Mouse (Mus musculus): ENCODE measurements at regions not wholly inside any gene's neighbourhood (a gene's known extent, or its start where the extent isn't known, plus 50 kb on each side); places are given as distances from the start of the nearest gene placed in this dataset.

GRCm38 (mm10) chr9:61297385-61297784 is 74.8 kb upstream of the Tle3 start:
- H3K9me3 ChIP-seq (ENCODE audit: control insufficient read depth) = no peaks in the 10 kb centered on the region
- H3K4me1 ChIP-seq (replicated peaks; ENCODE audit: control insufficient read depth, insufficient read depth, low read length) = 0 out of 2 replicates have a peak, but pooled peaks cover 3% of the 10 kb centered on the region
- H3K27ac ChIP-seq (ENCODE audit: low read depth, low read length) = no peak overlapping the region
- ATAC-seq = no peak
- no peak for TF ChIP-seq CTCF (IDR thresholded peaks at IDR 0.05; ENCODE audit: low read depth)
- H3K27me3 ChIP-seq (replicated peaks; ENCODE audit: control insufficient read depth, insufficient read depth, low read length) = no peaks in the 10 kb centered on the region
- H3K4me3 ChIP-seq (ENCODE audit: low read depth, low read length) = no peak overlapping the region
- 86% methylated on average over 4 of the region's 4 CpGs for WGBS
- no peak overlapping the region for H3K4me2 ChIP-seq (replicated peaks; ENCODE audit: low read depth)
- no peaks in the 10 kb centered on the region for H3K36me3 ChIP-seq (ENCODE audit: control insufficient read depth, insufficient read depth)
- no peak overlapping the region for H3K9ac ChIP-seq (ENCODE audit: low read depth, low read length)

DNA sequence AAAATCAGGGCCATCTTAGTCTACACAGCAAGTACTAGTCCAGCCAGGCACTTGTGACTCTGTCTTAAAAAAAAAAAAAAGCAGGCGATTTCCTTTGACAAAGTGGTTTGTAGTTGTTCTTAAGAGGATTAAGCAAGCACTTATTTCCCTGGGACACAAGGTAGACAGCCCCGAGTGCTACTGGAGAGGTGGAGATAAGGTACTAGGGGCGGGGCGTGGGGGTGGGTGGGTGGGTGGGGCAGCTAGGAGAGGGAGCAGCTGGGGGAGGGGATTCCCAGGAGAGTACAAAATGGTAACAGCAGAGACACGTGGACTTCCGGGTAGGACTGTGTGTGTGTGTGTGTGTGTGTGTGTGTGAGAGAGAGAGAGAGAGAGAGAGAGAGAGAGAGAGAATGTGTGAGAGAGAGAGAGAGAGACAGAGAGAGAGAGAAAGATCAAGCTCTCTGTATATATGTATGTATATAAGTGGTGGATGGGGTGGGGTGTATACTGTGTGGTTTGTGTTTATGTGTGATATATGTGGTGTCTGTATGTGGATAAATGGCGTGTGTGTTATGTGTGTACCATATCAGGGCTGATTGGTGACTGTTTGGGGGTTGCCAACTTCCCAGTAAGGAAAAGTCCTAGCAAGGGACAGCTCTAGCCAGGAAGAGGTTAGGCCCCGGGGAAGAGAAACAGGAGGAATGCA is 72.1 kb upstream of the Tle3 start:
- peak; percentile 10; the same call in 1 of the 2 replicates for ATAC-seq
- Histone ChIP-seq H3K27me3 (replicated peaks; ENCODE audit: control insufficient read depth, insufficient read depth, low read length) (no peaks in the 10 kb centered on the region), H3K27ac (ENCODE audit: low read depth, low read length) (no peak overlapping the region), H3K36me3 (ENCODE audit: control insufficient read depth, insufficient read depth) (no peaks in the 10 kb centered on the region), H3K9me3 (ENCODE audit: control insufficient read depth) (no peaks in the 10 kb centered on the region), H3K9ac (ENCODE audit: low read depth, low read length) (no peak overlapping the region), H3K4me3 (ENCODE audit: low read depth, low read length) (no peak overlapping the region), H3K4me2 (replicated peaks; ENCODE audit: low read depth) (no peak overlapping the region), H3K4me1 (replicated peaks; ENCODE audit: control insufficient read depth, insufficient read depth, low read length) (0 out of 2 replicates have a peak, but pooled peaks cover 3% of the 10 kb centered on the region)
- no peak for TF ChIP-seq CTCF (IDR thresholded peaks at IDR 0.05; ENCODE audit: low read depth)
- 43% methylated on average over 7 of the region's 8 CpGs for WGBS

DNA sequence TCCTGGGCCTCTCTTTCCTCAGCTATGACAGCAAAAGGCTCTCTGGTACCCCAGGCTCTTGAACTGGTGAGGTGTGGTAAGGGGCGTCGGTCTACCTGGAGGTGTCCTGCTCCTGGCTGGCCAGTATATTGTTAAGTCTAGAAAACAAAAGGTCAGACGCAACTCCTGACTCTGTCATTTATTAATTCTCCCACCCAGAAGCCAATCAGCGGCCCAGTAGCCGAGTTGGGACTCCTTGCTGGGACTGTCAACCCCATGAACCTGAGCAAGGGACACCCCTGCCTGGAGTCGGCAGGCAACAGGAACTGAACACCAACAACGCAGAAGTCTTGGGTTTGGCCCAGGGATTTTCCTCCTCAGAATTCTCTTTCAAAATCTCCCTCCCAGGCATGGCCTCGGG is 71.1 kb upstream of the Tle3 start:
- TF ChIP-seq CTCF (IDR thresholded peaks at IDR 0.05; ENCODE audit: low read depth) = no peak
- Histone ChIP-seq H3K4me2 (replicated peaks; ENCODE audit: low read depth) (no peak overlapping the region), H3K4me1 (replicated peaks; ENCODE audit: control insufficient read depth, insufficient read depth, low read length) (0 out of 2 replicates have a peak, but pooled peaks cover 3% of the 10 kb centered on the region), H3K36me3 (ENCODE audit: control insufficient read depth, insufficient read depth) (no peaks in the 10 kb centered on the region), H3K9ac (ENCODE audit: low read depth, low read length) (no peak overlapping the region), H3K27ac (ENCODE audit: low read depth, low read length) (no peak overlapping the region), H3K27me3 (replicated peaks; ENCODE audit: control insufficient read depth, insufficient read depth, low read length) (no peaks in the 10 kb centered on the region), H3K9me3 (ENCODE audit: control insufficient read depth) (no peaks in the 10 kb centered on the region), H3K4me3 (ENCODE audit: low read depth, low read length) (no peak overlapping the region)
- no peak for ATAC-seq
- 85% methylated on average over 8 of the region's 8 CpGs for WGBS

- TF ChIP-seq CTCF (IDR thresholded peaks at IDR 0.05; ENCODE audit: low read depth) = no peak
- 0 out of 2 replicates have a peak, but pooled peaks cover 7% of the 10 kb centered on the region for H3K4me1 ChIP-seq (replicated peaks; ENCODE audit: control insufficient read depth, insufficient read depth, low read length)
- H3K27me3 ChIP-seq (replicated peaks; ENCODE audit: control insufficient read depth, insufficient read depth, low read length) = no peaks in the 10 kb centered on the region
- no peak overlapping the region for H3K4me3 ChIP-seq (ENCODE audit: low read depth, low read length)
- no peaks in the 10 kb centered on the region for H3K36me3 ChIP-seq (ENCODE audit: control insufficient read depth, insufficient read depth)
- H3K9ac ChIP-seq (ENCODE audit: low read depth, low read length) = no peak overlapping the region
- no peak for ATAC-seq
- H3K4me2 ChIP-seq (replicated peaks; ENCODE audit: low read depth) = no peak overlapping the region
- no peaks in the 10 kb centered on the region for H3K9me3 ChIP-seq (ENCODE audit: control insufficient read depth)
- H3K27ac ChIP-seq (ENCODE audit: low read depth, low read length) = no peak overlapping the region
- WGBS = 13% methylated on average over 5 of the region's 5 CpGs
These were observed 69.4 kb upstream of the Tle3 start for GRCm38 (mm10) chr9:61302724-61303123.

DNA sequence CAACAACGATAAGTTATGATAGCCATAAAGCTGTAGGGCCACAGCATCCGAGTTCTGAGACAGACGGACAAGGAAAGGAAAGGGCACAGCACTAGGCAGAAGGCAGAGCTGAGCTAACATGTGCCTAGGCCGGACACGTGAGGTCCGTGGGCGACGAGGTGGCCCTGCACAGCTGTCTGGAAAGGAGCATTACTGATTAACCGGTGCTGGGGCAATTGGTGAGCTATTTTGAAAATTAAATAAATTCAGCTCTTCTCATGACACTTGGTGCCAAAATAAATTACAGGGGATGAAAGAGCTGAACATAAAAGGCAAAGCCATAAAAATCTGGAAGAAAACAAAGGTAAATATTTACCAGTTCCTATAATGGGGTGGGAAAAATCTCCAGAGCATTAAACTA is 65.9 kb upstream of the Tle3 start:
- no peaks in the 10 kb centered on the region for H3K27me3 ChIP-seq (replicated peaks; ENCODE audit: control insufficient read depth, insufficient read depth, low read length)
- no peak overlapping the region for H3K9ac ChIP-seq (ENCODE audit: low read depth, low read length)
- no peak overlapping the region for H3K27ac ChIP-seq (ENCODE audit: low read depth, low read length)
- H3K4me2 ChIP-seq (replicated peaks; ENCODE audit: low read depth) = no peak overlapping the region
- ATAC-seq = no peak
- no peaks in the 10 kb centered on the region for H3K36me3 ChIP-seq (ENCODE audit: control insufficient read depth, insufficient read depth)
- H3K4me1 ChIP-seq (replicated peaks; ENCODE audit: control insufficient read depth, insufficient read depth, low read length) = 0 out of 2 replicates have a peak, but pooled peaks cover 5% of the 10 kb centered on the region
- no peaks in the 10 kb centered on the region for H3K9me3 ChIP-seq (ENCODE audit: control insufficient read depth)
- H3K4me3 ChIP-seq (ENCODE audit: low read depth, low read length) = no peak overlapping the region
- WGBS = 33% methylated on average over 9 of the region's 9 CpGs
- no peak for TF ChIP-seq CTCF (IDR thresholded peaks at IDR 0.05; ENCODE audit: low read depth)

DNA sequence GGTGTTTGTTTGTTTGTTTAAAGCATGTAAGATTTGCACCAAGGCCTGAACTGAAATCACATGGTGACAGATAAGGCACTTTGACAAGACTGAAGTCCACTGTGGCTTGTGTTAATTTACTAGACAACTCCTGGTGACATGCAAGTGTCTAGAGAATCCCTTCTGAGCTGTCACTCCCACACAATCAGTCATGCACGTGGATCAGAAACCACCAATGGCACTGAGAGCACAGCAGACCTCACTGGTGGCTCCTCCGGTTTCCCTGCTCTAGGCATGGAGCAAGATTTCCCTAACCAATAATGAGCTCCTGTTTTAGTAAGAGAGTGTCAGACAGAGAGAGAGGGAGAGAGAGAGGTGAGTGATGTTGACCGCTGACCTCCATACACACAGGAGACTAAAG is 63.1 kb upstream of the Tle3 start:
- no peak for TF ChIP-seq CTCF (IDR thresholded peaks at IDR 0.05; ENCODE audit: low read depth)
- 0 out of 2 replicates have a peak, but pooled peaks cover 5% of the 10 kb centered on the region for H3K4me1 ChIP-seq (replicated peaks; ENCODE audit: control insufficient read depth, insufficient read depth, low read length)
- peaks cover 4% of the 10 kb centered on the region; the same call in 1 of the 2 replicates for H3K27me3 ChIP-seq (replicated peaks; ENCODE audit: control insufficient read depth, insufficient read depth, low read length)
- WGBS = 74% methylated on average over 3 of the region's 3 CpGs
- H3K36me3 ChIP-seq (ENCODE audit: control insufficient read depth, insufficient read depth) = no peaks in the 10 kb centered on the region
- no peak overlapping the region for H3K9ac ChIP-seq (ENCODE audit: low read depth, low read length)
- no peak overlapping the region for H3K27ac ChIP-seq (ENCODE audit: low read depth, low read length)
- ATAC-seq = no peak
- no peak overlapping the region for H3K4me2 ChIP-seq (replicated peaks; ENCODE audit: low read depth)
- no peaks in the 10 kb centered on the region for H3K9me3 ChIP-seq (ENCODE audit: control insufficient read depth)
- H3K4me3 ChIP-seq (ENCODE audit: low read depth, low read length) = no peak overlapping the region
